Mouse (Mus musculus): ENCODE data around the gene Ppp1r14c. TPM values are rescaled to one million over a fixed set of nuclear protein-coding genes. Genes with fewer than 3 reads are reported as not detected.
A peak's percentile ranks its signal among the peaks of the same experiment; 100 is the strongest.
"Not testable (repeated sequence)": the region's sequence is repeated elsewhere in the genome, so short reads cannot be mapped to it uniquely, and the experiment has no call there.

Gene Ppp1r14c
- polyA plus RNA-seq, 1 experiment from 2014 or later = 27.0 TPM

DNA sequence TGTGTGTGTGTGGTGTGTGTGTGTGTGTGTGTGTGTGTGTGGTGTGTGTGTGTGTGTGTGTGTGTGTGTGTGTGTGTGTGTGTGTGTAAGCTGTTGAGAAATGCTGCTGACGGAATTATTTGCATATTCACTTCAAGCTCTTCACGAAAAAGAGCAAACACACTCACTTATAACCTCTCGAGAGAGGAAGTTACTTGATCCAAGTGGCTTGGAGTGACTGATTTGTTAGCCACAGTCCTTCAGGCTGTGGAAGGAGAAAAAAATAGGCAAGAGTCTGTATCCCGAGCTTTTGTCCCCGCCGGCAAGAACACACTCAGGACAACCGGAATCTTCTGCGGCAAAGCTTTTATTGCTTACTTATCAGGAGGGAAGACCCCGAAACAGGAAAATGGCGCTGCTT lies 80.9 kb downstream of the Ppp1r14c start:
- H3K4me2 ChIP-seq (replicated peaks); ATAC-seq (ENCODE audit: low FRiP score, low read depth): not testable (repeated sequence)
- 95% methylated on average over 10 of the region's 10 CpGs for WGBS

DNA sequence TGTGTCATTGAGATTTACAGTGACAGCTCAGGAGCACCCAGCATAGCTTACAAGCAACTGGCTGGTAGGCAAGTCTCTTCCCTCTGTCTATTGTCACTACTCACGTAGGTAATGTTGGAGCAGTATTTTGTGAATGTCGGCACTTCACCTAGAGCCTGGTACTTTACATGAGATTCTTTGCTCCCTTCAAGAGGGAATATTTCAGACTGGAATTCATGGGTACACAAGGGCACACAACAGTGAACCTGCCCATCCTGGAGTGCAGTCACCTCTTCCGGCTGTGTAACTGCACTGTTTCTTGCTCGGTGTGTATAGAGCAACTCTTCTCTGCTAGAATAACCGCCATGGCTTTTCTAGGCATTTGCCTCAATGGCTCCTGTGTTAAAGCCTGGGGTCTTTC lies 82.8 kb downstream of the Ppp1r14c start:
- no peaks in the 10 kb centered on the region for H3K27me3 ChIP-seq (replicated peaks)
- ATAC-seq (ENCODE audit: low FRiP score, low read depth) = no peak
- H3K9ac ChIP-seq = no peak overlapping the region
- H3K9me3 ChIP-seq = no peaks in the 10 kb centered on the region
- no peak overlapping the region for H3K27ac ChIP-seq
- H3K4me1 ChIP-seq = no peaks in the 10 kb centered on the region
- 90% methylated on average over 5 of the region's 5 CpGs for WGBS
- H3K4me3 ChIP-seq = no peak overlapping the region
- no peaks in the 10 kb centered on the region for H3K36me3 ChIP-seq
- H3K4me2 ChIP-seq (replicated peaks) = no peak overlapping the region

More for the DNA sequence above, 80.9 kb downstream of the Ppp1r14c start:
- H3K4me3 ChIP-seq; H3K9ac ChIP-seq; H3K4me1 ChIP-seq; H3K27ac ChIP-seq; H3K27me3 ChIP-seq (replicated peaks); H3K36me3 ChIP-seq; H3K9me3 ChIP-seq: not testable (repeated sequence)

DNA sequence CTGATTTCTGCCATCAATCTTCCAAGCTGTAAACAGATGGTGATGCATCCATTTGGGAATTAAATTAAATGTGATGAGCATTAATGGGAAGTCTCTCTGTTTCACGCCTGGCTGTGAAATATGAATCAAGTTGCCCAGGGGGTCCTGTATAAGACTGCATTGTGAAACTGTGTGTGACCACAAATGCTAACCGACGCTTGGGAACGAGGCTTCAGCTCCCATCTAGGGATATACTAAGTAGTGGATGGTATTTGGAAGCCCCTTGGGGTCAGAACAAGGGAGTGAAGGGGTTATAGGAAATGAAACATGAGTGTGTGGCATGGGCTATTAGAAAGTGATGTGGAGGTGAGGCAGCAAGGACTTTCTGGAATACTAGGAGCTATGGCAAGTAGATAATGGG lies 86.1 kb downstream of the Ppp1r14c start:
- H3K4me2 ChIP-seq (replicated peaks) = no peak overlapping the region
- no peaks in the 10 kb centered on the region for H3K27me3 ChIP-seq (replicated peaks)
- no peaks in the 10 kb centered on the region for H3K9me3 ChIP-seq
- 68% methylated on average over 4 of the region's 4 CpGs for WGBS
- no peak overlapping the region for H3K9ac ChIP-seq
- H3K36me3 ChIP-seq = no peaks in the 10 kb centered on the region
- peak; percentile 72; the same call in 1 of the 2 replicates for ATAC-seq (ENCODE audit: low FRiP score, low read depth)
- no peak overlapping the region for H3K27ac ChIP-seq
- no peaks in the 10 kb centered on the region for H3K4me1 ChIP-seq
- H3K4me3 ChIP-seq = no peak overlapping the region

DNA sequence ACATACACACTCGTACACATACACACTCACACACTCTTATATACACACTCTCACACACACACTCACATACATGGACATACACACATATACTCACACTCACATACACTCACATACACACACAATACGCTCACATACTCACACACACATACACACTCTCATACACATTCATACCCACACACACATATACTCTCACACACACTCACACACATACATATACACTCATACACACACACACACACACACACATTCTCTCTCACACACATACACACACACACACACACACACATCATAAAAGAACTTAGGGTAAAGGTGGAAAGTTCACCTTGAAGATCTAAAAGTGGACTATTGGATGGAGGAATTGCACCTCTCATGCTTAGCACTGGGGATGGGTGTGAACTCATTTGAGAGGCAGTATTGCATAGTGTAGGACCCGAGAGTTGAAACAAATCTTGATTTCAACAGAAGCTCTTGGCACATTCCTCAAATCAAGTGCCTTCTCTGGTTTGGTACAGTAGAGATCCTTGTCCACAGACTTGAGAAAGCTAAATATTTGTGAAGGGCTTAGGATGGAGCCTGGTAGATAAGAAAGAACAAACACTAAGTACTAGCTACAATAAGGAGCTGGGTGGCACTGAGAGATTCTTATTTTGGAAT lies 87.1 kb downstream of the Ppp1r14c start:
- 88% methylated on average over 3 of the region's 3 CpGs for WGBS
- Histone ChIP-seq H3K36me3 (no peaks in the 10 kb centered on the region), H3K4me2 (replicated peaks) (no peak overlapping the region), H3K9me3 (no peaks in the 10 kb centered on the region), H3K9ac (no peak overlapping the region), H3K4me1 (no peaks in the 10 kb centered on the region), H3K27ac (no peak overlapping the region), H3K4me3 (no peak overlapping the region), H3K27me3 (replicated peaks) (no peaks in the 10 kb centered on the region)
- ATAC-seq (ENCODE audit: low FRiP score, low read depth) = no peak

DNA sequence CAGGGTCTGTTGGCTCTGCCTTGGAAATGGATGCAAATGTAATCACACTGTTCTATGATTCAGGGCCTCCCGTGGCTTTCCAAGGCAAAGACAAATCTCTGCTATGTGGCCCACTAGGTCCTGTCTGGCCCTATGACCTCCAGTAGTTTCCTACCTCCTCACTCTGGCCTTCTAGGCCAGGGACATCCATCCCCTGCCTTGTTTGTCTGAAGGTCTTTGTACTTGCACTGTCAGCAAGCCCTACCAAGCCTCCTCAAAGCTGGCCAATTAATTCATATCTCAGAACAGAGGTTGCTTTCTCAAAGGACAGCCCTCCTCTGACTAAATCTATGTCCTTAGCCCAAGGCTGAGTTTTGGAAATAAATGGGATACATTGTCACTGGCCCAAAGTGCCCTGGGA lies 92.8 kb downstream of the Ppp1r14c start:
- H3K4me2 ChIP-seq (replicated peaks) = no peak overlapping the region
- H3K27ac ChIP-seq = no peak overlapping the region
- H3K4me3 ChIP-seq = no peak overlapping the region
- no peaks in the 10 kb centered on the region for H3K27me3 ChIP-seq (replicated peaks)
- no peaks in the 10 kb centered on the region for H3K9me3 ChIP-seq
- H3K4me1 ChIP-seq = no peaks in the 10 kb centered on the region
- H3K36me3 ChIP-seq = no peaks in the 10 kb centered on the region
- WGBS = 62% methylated on average over 1 of the region's 1 CpGs
- H3K9ac ChIP-seq = no peak overlapping the region
- ATAC-seq (ENCODE audit: low FRiP score, low read depth) = no peak

DNA sequence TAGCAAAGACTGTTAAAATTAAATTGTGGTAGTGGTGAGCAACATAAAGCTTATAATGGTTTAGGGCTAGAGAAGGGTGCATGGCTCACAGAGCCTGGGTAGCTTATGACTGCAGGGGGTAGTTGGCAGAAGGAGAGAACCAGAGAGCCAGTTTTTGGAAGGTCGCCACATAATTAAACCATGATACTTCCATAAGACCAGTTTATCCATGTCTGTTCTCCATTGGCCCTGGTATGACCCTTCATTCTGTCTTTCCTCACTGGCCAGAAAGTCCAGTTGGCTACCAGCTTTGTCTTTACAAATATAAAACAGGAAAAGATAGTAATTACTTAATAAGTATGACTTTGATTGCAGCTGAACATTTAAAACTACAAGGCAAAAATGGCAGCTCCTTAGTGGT lies 95.0 kb downstream of the Ppp1r14c start:
- no peak overlapping the region for H3K9ac ChIP-seq
- no peak for ATAC-seq (ENCODE audit: low FRiP score, low read depth)
- 95% methylated on average over 1 of the region's 1 CpGs for WGBS
- H3K4me2 ChIP-seq (replicated peaks) = no peak overlapping the region
- H3K36me3 ChIP-seq = no peaks in the 10 kb centered on the region
- H3K27ac ChIP-seq = no peak overlapping the region
- no peaks in the 10 kb centered on the region for H3K27me3 ChIP-seq (replicated peaks)
- no peak overlapping the region for H3K4me3 ChIP-seq
- no peaks in the 10 kb centered on the region for H3K4me1 ChIP-seq
- no peaks in the 10 kb centered on the region for H3K9me3 ChIP-seq

DNA sequence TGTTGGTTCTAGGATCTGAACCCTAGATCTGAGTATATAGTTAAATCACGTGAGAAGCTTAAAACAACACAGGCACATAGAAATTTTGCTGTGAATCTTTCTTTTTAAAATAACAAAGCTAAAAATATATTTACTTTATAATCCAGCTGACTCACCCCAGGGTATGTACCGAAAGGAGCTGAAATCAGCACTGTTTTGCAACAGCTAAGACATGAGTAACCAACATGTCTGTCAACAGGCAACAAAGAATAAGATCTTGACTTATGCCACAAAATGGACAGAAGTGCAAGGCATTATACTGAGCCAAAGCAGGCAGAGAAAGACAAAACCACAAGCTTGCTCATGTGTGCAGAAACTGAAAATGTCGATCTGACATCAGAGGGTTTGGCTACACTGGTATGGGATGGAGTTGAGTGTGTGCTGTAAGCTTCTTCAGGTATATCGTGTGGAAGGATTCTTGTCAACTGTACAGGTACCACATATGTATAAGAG lies 100.3 kb downstream of the Ppp1r14c start:
- H3K9me3 ChIP-seq = no peaks in the 10 kb centered on the region
- 90% methylated on average over 4 of the region's 4 CpGs for WGBS
- H3K4me3 ChIP-seq = no peak overlapping the region
- no peak overlapping the region for H3K27ac ChIP-seq
- H3K4me2 ChIP-seq (replicated peaks) = no peak overlapping the region
- no peaks in the 10 kb centered on the region for H3K4me1 ChIP-seq
- H3K27me3 ChIP-seq (replicated peaks) = no peaks in the 10 kb centered on the region
- no peak for ATAC-seq (ENCODE audit: low FRiP score, low read depth)
- no peak overlapping the region for H3K9ac ChIP-seq
- no peaks in the 10 kb centered on the region for H3K36me3 ChIP-seq

DNA sequence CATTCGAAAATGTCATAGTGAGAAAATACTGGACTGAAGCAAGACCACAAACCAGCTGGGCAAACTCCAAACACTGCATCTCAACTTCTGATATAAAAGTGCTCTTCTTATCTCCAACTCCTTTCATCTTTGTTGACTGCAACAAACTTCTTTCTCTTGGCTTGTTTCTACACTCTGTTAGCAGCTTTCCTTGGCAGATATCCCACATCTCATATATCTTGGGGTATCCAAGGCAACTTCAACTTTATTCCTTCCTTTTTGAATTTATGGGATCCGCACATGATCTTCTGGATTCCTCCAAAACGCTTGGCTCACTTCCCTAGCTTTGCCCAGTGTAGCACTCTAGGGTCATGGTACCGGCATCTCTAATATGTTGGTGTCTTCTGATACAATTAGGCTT lies 102.7 kb downstream of the Ppp1r14c start:
- 88% methylated on average over 4 of the region's 4 CpGs for WGBS
- no peaks in the 10 kb centered on the region for H3K27me3 ChIP-seq (replicated peaks)
- H3K4me3 ChIP-seq = no peak overlapping the region
- H3K27ac ChIP-seq = no peak overlapping the region
- no peak for ATAC-seq (ENCODE audit: low FRiP score, low read depth)
- H3K9ac ChIP-seq = no peak overlapping the region
- no peaks in the 10 kb centered on the region for H3K4me1 ChIP-seq
- H3K36me3 ChIP-seq = no peaks in the 10 kb centered on the region
- no peak overlapping the region for H3K4me2 ChIP-seq (replicated peaks)
- no peaks in the 10 kb centered on the region for H3K9me3 ChIP-seq

DNA sequence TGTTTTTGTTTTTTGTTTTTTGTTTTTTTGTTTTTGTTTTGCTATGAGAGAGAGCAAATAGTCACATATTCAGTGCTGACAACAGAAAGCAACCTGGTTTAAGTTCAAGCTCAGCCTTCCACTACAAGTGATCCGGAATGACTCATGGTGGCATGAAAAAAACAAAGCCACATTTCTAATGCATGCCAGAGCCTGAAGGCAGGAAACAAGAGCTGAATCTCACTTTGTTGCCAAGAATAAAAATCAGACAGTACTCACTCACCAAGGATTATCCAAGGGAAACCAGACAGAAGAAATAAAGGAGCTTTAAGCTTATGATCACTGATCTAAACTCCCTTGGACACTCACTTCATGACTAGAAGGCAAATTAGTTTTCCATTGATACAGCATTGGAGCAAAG lies 110.8 kb downstream of the Ppp1r14c start:
- Histone ChIP-seq H3K9ac (no peak overlapping the region), H3K27ac (no peak overlapping the region), H3K27me3 (replicated peaks) (no peaks in the 10 kb centered on the region), H3K36me3 (no peaks in the 10 kb centered on the region), H3K4me1 (no peaks in the 10 kb centered on the region), H3K4me2 (replicated peaks) (no peak overlapping the region), H3K9me3 (no peaks in the 10 kb centered on the region), H3K4me3 (no peak overlapping the region)
- WGBS = 71% methylated on average over 1 of the region's 1 CpGs
- no peak for ATAC-seq (ENCODE audit: low FRiP score, low read depth)

DNA sequence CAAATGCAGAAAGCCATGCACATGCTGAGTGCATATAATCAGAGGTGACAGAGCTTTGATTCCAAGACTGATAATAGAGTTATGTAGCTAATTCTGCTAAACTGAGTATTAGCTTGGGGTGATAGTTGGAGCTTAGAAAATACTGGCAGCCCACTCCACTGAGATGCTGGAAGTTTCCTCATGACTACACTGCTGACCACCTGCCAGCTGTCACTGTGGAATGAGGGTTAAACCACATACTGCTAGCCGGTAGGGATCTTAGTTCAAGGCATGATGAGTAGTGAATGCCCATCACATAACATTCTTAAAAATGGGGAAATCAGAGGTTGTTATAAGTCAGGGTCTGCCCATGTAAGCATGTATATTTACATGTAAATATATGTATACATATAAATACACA lies 113.9 kb downstream of the Ppp1r14c start:
- no peak overlapping the region for H3K27ac ChIP-seq
- H3K27me3 ChIP-seq (replicated peaks) = no peaks in the 10 kb centered on the region
- no peak overlapping the region for H3K4me2 ChIP-seq (replicated peaks)
- no peaks in the 10 kb centered on the region for H3K4me1 ChIP-seq
- H3K4me3 ChIP-seq = no peak overlapping the region
- no peak overlapping the region for H3K9ac ChIP-seq
- WGBS = 84% methylated on average over 1 of the region's 1 CpGs
- no peak for ATAC-seq (ENCODE audit: low FRiP score, low read depth)
- H3K36me3 ChIP-seq = no peaks in the 10 kb centered on the region
- peaks cover 5% of the 10 kb centered on the region; the same call in 1 of the 2 replicates for H3K9me3 ChIP-seq

DNA sequence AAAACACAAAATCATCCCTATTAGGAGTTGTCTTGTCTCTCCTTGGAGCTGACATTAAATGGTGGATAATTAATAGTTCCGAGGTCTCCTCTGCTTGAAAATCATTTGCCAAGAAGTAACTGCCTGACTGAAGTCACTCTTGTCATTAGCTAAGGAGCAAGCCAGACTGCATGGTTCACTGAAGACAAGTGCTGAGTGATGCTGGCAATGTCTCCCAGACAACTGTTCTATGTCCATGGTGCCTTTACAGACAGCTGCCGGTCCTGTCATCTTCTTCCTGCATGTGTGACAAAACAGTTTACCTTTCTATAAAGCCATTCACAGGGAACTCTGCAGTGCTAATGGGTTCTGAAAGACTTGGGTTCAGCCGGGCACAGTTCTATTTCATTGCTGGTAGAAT lies 124.2 kb downstream of the Ppp1r14c start:
- H3K27me3 ChIP-seq (replicated peaks) = no peaks in the 10 kb centered on the region
- 92% methylated on average over 3 of the region's 3 CpGs for WGBS
- ATAC-seq (ENCODE audit: low FRiP score, low read depth) = no peak

DNA sequence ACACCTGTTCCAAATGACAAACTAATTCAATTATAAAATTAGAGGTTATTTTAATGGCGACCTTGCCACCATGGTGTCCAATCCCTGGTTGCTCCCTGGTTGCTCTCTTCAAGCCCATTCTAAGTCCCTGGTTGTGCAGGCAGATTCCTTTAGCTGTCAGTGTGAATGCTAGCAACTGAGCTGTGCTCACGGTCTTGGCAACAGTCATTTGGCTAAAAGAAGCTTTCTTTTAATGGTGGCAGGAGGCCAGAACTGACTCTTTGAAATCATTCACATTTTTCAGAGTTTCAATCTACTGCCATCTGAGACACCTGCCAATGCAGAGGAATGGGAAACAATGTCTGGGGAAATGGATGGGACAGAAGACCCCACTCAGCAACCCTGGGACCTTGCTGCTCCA lies 130.9 kb downstream of the Ppp1r14c start:
- H3K4me2 ChIP-seq (replicated peaks) = no peak overlapping the region
- no peak for ATAC-seq (ENCODE audit: low FRiP score, low read depth)
- WGBS = 72% methylated on average over 2 of the region's 2 CpGs
- no peak overlapping the region for H3K4me3 ChIP-seq
- no peaks in the 10 kb centered on the region for H3K36me3 ChIP-seq
- no peak overlapping the region for H3K9ac ChIP-seq
- H3K27ac ChIP-seq = no peak overlapping the region
- H3K4me1 ChIP-seq = no peaks in the 10 kb centered on the region
- no peaks in the 10 kb centered on the region for H3K27me3 ChIP-seq (replicated peaks)
- 0 out of 2 replicates have a peak, but pooled peaks cover 5% of the 10 kb centered on the region for H3K9me3 ChIP-seq

More for the DNA sequence above, 124.2 kb downstream of the Ppp1r14c start:
- Histone ChIP-seq H3K4me3 (no peak overlapping the region), H3K27ac (no peak overlapping the region), H3K9me3 (no peaks in the 10 kb centered on the region), H3K9ac (no peak overlapping the region), H3K36me3 (no peaks in the 10 kb centered on the region), H3K4me1 (no peaks in the 10 kb centered on the region), H3K4me2 (replicated peaks) (no peak overlapping the region)

DNA sequence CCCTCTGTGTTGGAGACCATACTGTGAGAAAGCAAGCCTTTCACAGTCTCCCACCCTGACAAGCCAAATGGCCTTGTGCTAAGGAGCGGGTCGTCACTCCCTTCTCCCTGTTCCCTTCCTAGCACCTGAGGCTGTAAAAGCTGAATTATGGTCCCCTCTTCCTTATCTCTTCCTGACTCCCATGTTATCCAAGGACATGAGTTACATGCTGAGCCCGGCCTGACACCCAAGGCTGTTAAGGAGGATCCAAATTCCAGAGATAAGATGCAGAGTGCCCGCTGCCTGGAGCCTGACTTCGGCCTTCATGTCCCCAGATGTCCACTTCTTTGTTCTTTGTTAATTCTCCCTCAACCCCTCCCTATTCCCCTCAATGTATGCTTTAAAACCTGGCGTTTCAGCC lies 135.0 kb downstream of the Ppp1r14c start:
- H3K9ac ChIP-seq; H3K27me3 ChIP-seq (replicated peaks); H3K4me1 ChIP-seq; H3K4me3 ChIP-seq; H3K4me2 ChIP-seq (replicated peaks); H3K9me3 ChIP-seq; H3K36me3 ChIP-seq; H3K27ac ChIP-seq; ATAC-seq (ENCODE audit: low FRiP score, low read depth): not testable (repeated sequence)
- 92% methylated on average over 6 of the region's 6 CpGs for WGBS

Data from neural tube, embryonic 12.5 days (tissue).